Mouse (Mus musculus) kidney, postnatal 0 days (tissue): ENCODE measurements around the gene Pabpc1l. TPM values are rescaled to one million over a fixed set of nuclear protein-coding genes. Genes with fewer than 3 reads are reported as not detected.

Source experiments
- ATAC-seq: fragments of 200-750 bp; cut with Nextera tagmentation; replicated peaks from 2 replicates; pipeline ENCODE4 v1.8.0; 2017; ENCODE audit warnings: low read depth, moderate number of reproducible peaks, moderate TSS enrichment, moderate library complexity; ENCODE audit not compliant: low FRiP score
- DNase-seq: peaks from one replicate; pipeline ENCODE4 v3.0.0-alpha.2; 2016; ENCODE audit warnings: low spot score
- H3K27ac ChIP-seq: fragments of 300-500 bp; sonication (generic); 2 replicates; pipeline ENCODE4 v1.5.1; 2014; ENCODE audit warnings: mild to moderate bottlenecking
- H3K27me3 ChIP-seq: fragments of 300-500 bp; sonication (generic); 2 replicates; pipeline ENCODE4 v1.6.1; 2014; ENCODE audit warnings: low read length, mixed read lengths; ENCODE audit not compliant: insufficient read depth
- H3K36me3 ChIP-seq: fragments of 300-500 bp; sonication (generic); 2 replicates; pipeline ENCODE4 v1.6.1; 2014; ENCODE audit warnings: low read length, mixed read lengths; ENCODE audit not compliant: insufficient read depth
- H3K4me1 ChIP-seq: fragments of 300-500 bp; sonication (generic); replicated peaks from 2 replicates; pipeline ENCODE4 v1.6.1; 2014; ENCODE audit warnings: antibody characterized with exemption, low read length, mixed read lengths; ENCODE audit not compliant: insufficient read depth
- H3K4me2 ChIP-seq: fragments of 300-500 bp; sonication (generic); 2 replicates; pipeline ENCODE4 v1.6.1; 2014; ENCODE audit warnings: mild to moderate bottlenecking, low read length, moderate library complexity, mixed read lengths
- H3K4me3 ChIP-seq: fragments of 300-500 bp; sonication (generic); replicated peaks from 2 replicates; pipeline ENCODE4 v1.5.1; 2014; ENCODE audit warnings: low read depth, low read length
- H3K9ac ChIP-seq: fragments of 300-500 bp; sonication (generic); 2 replicates; pipeline ENCODE4 v1.6.1; 2014; ENCODE audit warnings: low read depth, low read length
- H3K9me3 ChIP-seq: fragments of 300-500 bp; sonication (generic); replicated peaks from 2 replicates; pipeline ENCODE4 v1.6.1; 2016; ENCODE audit warnings: low read length, inconsistent platforms, mixed read lengths
- CTCF ChIP-seq: IDR thresholded peaks from 2 replicates; pipeline ENCODE4 v1.5.1; 2016; ENCODE audit warnings: antibody characterized with exemption, low read depth, mild to moderate bottlenecking, moderate library complexity
- WGBS: fragments of 180-500 bp; shearing (Covaris S2); extraction: QIAGEN DNeasy Blood & Tissue Kit; methylation state at CpG from one replicate; pipeline ENCODE4 v1.1.7; 2014; 5-methylcytosine and 5-hydroxymethylcytosine counted together
- polyA plus RNA-seq: library from polyadenylated mRNA; unstranded; fragments of >200 nt; fragmentation: Nextera tagmentation; extraction: Ambion mirVana; gene quantifications from 2 replicates; pipeline ENCODE4 v1.2.1, GENCODE M21; 2015

The Pabpc1l gene
- polyA plus RNA-seq, 1 experiment from 2014 or later = 2.7 TPM

DNA sequence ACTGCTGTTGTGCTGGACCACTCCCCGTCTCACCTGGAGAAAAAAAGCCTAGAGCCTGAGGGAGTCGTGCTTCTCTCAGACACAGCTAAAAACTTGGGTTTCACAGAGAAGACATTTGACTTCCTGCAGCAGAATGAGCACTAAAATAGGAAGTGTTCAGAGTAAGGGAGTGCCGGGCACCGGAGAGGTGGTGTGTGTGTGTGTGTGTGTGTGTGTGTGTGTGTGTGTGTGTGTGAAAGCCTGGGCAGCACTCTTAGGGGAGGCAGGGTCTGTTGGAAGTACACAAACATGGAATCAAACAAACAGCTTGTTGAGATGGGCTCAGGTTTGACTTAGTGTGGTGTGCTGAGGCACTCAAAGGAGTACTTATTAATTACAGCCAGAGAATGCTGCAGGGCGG, 49.8 kb downstream of the Pabpc1l start:
- ATAC-seq = no peak
- H3K9ac ChIP-seq = peak overlapping the region; percentile 78
- H3K36me3 ChIP-seq = peaks cover 8% of the 10 kb centered on the region
- H3K4me2 ChIP-seq = peak overlapping the region; percentile 83
- peak overlapping the region; percentile 86 for H3K4me3 ChIP-seq
- no peaks in the 10 kb centered on the region for H3K27me3 ChIP-seq
- H3K4me1 ChIP-seq = 0 out of 2 replicates have a peak, but pooled peaks cover 5% of the 10 kb centered on the region
- no peak for DNase-seq
- no peak overlapping the region for H3K27ac ChIP-seq
- WGBS = 20% methylated on average over 5 of the region's 5 CpGs
- H3K9me3 ChIP-seq = no peaks in the 10 kb centered on the region
- TF ChIP-seq CTCF = no peak

GRCm38 (mm10) chr2:164076874-164077425, 51.7 kb downstream of the Pabpc1l start:
- DNase-seq = no peak
- Histone ChIP-seq H3K27me3 (no peaks in the 10 kb centered on the region), H3K4me3 (no peak overlapping the region), H3K4me1 (0 out of 2 replicates have a peak, but pooled peaks cover 5% of the 10 kb centered on the region), H3K36me3 (peaks cover 23% of the 10 kb centered on the region), H3K4me2 (no peak overlapping the region), H3K27ac (no peak overlapping the region), H3K9ac (no peak overlapping the region), H3K9me3 (no peaks in the 10 kb centered on the region)
- ATAC-seq = no peak
- no peak for TF ChIP-seq CTCF
- 91% methylated on average over 8 of the region's 8 CpGs for WGBS

DNA sequence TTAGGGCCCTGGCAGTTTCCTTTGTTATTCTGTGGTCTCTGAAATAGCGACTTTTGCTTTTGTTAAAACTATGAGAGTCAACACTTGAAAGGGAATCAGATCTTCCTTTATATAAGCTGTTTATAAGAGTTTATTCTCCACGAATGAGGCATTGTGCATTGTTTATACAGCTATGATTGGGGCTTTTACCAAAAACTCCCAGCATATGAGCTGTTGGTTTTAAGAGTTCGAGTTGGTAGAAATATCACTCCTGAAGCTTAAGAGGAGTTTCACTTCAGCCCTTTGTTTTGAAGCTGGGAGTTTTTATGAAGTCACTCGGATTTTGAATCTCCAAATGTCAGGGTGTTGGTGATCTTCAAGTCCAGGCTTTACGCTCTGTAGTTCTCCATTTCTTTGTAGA, 52.6 kb downstream of the Pabpc1l start:
- no peak for TF ChIP-seq CTCF
- Histone ChIP-seq H3K27me3 (no peaks in the 10 kb centered on the region), H3K4me2 (no peak overlapping the region), H3K27ac (no peak overlapping the region), H3K4me1 (0 out of 2 replicates have a peak, but pooled peaks cover 5% of the 10 kb centered on the region), H3K4me3 (no peak overlapping the region), H3K9ac (no peak overlapping the region), H3K36me3 (peaks cover 31% of the 10 kb centered on the region), H3K9me3 (no peaks in the 10 kb centered on the region)
- 78% methylated on average over 5 of the region's 5 CpGs for WGBS
- DNase-seq (no peak), ATAC-seq (no peak)

DNA sequence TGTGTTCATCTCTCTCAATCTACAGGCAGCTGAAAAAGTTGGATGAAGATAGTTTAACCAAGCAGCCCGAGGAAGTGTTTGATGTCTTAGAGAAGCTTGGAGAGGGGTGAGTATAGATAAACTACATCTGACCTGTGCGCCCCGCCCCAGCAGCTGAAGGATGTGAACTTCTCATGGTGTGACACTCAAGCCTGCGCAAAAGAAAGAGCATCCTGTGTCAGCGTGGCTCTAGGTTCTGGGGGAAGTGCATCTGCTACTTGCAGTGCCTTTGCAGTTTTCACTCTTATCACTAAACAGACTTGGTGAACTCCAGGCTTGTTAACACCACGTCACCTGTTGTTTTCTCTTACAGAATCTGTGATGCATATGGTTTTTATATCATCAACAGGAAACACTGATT, 54.2 kb downstream of the Pabpc1l start:
- ATAC-seq (no peak), DNase-seq (no peak)
- 0 out of 2 replicates have a peak, but pooled peaks cover 5% of the 10 kb centered on the region for H3K4me1 ChIP-seq
- H3K4me2 ChIP-seq = no peak overlapping the region
- WGBS = 90% methylated on average over 6 of the region's 6 CpGs
- no peak overlapping the region for H3K27ac ChIP-seq
- H3K36me3 ChIP-seq = peaks cover 40% of the 10 kb centered on the region
- H3K9ac ChIP-seq = no peak overlapping the region
- no peaks in the 10 kb centered on the region for H3K9me3 ChIP-seq
- no peak overlapping the region for H3K4me3 ChIP-seq
- TF ChIP-seq CTCF = no peak
- no peaks in the 10 kb centered on the region for H3K27me3 ChIP-seq

- TF ChIP-seq CTCF = no peak
- Histone ChIP-seq H3K4me3 (no peak overlapping the region), H3K9me3 (no peaks in the 10 kb centered on the region), H3K27ac (no peak overlapping the region), H3K4me2 (no peak overlapping the region), H3K27me3 (no peaks in the 10 kb centered on the region), H3K36me3 (peaks cover 42% of the 10 kb centered on the region), H3K4me1 (no peaks in the 10 kb centered on the region), H3K9ac (no peak overlapping the region)
- ATAC-seq (no peak), DNase-seq (no peak)
- WGBS = 93% methylated on average over 10 of the region's 10 CpGs
Observed at GRCm38 (mm10) chr2:164081577-164081976, 56.3 kb downstream of the Pabpc1l start.

DNA sequence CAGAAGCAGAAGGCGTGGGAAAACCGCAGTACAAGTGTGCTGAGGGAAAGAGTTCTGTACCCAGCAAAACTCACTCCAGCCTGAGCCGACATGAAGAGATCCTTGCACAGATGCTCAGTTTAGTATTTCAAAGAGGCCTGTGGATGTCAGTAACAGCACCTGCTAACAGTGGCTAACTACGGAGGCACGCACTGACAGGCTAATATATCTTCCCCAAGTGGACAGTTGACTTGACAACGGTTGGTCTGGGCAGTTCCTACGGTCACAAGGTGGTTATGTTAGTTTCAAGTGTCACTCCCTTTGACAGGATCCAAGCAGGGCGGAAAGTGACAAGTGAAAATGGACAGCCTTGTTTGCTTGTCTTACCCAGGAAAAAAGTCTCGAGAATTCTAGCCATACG, 56.9 kb downstream of the Pabpc1l start:
- Histone ChIP-seq H3K27ac (no peak overlapping the region), H3K36me3 (peaks cover 48% of the 10 kb centered on the region), H3K4me3 (no peak overlapping the region), H3K9me3 (no peaks in the 10 kb centered on the region), H3K27me3 (no peaks in the 10 kb centered on the region), H3K9ac (no peak overlapping the region), H3K4me2 (no peak overlapping the region), H3K4me1 (no peaks in the 10 kb centered on the region)
- TF ChIP-seq CTCF = no peak
- DNase-seq = peak; percentile 33
- 61% methylated on average over 10 of the region's 10 CpGs for WGBS
- no peak for ATAC-seq
